ENCODE assay signal across 8 mouse cellular contexts in genomic region chr7:19443344-19443743, GRCm38 (mm10). TPM values are rescaled to one million over a fixed set of nuclear protein-coding genes. Genes with fewer than 3 reads are reported as not detected.
DNase-seq lines count a peak whose midpoint lies in the region; ATAC-seq and TF ChIP-seq lines count a peak whose summit lies in the region.

No protein-coding gene starts in this region.

- no peak for TF ChIP-seq POLR2A in bone marrow, adult 2 months (IDR thresholded peaks at IDR 0.05; ENCODE audit: borderline replicate concordance, control insufficient read depth, low read depth, low read length)

- TF ChIP-seq EP300 in liver, postnatal 0 days (IDR thresholded peaks at IDR 0.05; ENCODE audit: low read depth), result no peak
- TF ChIP-seq EP300 in stomach, postnatal 0 days (optimal IDR thresholded peaks at IDR 0.05), result no peak

- DNase-seq in CD4-positive, CD25-positive, alpha-beta regulatory T cell, adult 2 months (ENCODE audit: low read depth, low spot score), result peak; percentile 81
- peak; percentile 58 for DNase-seq in embryonic facial prominence, embryonic 14.5 days (ENCODE audit: low spot score)
- peak; percentile 87 to 94 for DNase-seq in heart, postnatal 14 days
- DNase-seq in kidney, postnatal 25 days, result peak; percentile 74 to 94
- DNase-seq in liver, postnatal 0 days, result peak; percentile 84
- peak; percentile 78 for DNase-seq in stomach, postnatal 0 days (ENCODE audit: low spot score)

- H3K4me2 ChIP-seq in embryonic facial prominence, embryonic 14.5 days (ENCODE audit: low read depth, low read length), result no peak overlapping the region
- H3K4me2 ChIP-seq in liver, postnatal 0 days (ENCODE audit: low read depth, low read length), result no peak overlapping the region
- H3K4me2 ChIP-seq in neural tube, embryonic 13.5 days, result no peak overlapping the region
- no peak overlapping the region for H3K4me2 ChIP-seq in stomach, postnatal 0 days (replicated peaks; ENCODE audit: low read depth)

- H3K4me3 ChIP-seq in bone marrow, adult 2 months (replicated peaks; ENCODE audit: control insufficient read depth, low read depth, low read length), result no peak overlapping the region
- no peak overlapping the region for H3K4me3 ChIP-seq in embryonic facial prominence, embryonic 14.5 days (ENCODE audit: low read depth, low read length)
- no peak overlapping the region for H3K4me3 ChIP-seq in liver, postnatal 0 days (ENCODE audit: low read depth, low read length)
- H3K4me3 ChIP-seq in neural tube, embryonic 13.5 days, result no peak overlapping the region
- H3K4me3 ChIP-seq in stomach, postnatal 0 days (ENCODE audit: low read depth, low read length), result no peak overlapping the region

- 55% methylated on average over 3 of the region's 3 CpGs for WGBS in bone marrow, adult 2 months
- WGBS in embryonic facial prominence, embryonic 14.5 days, result 32% methylated on average over 3 of the region's 3 CpGs
- WGBS in liver, postnatal 0 days (ENCODE audit: insufficient replicate concordance), result 40% methylated on average over 3 of the region's 3 CpGs
- 49% methylated on average over 3 of the region's 3 CpGs for WGBS in neural tube, embryonic 13.5 days
- 39% methylated on average over 3 of the region's 3 CpGs for WGBS in stomach, postnatal 0 days

- no peak overlapping the region for H3K27ac ChIP-seq in bone marrow, adult 2 months (ENCODE audit: control insufficient read depth, insufficient read depth, low read depth, low read length, poor library complexity)
- H3K27ac ChIP-seq in embryonic facial prominence, embryonic 14.5 days (replicated peaks; ENCODE audit: low read depth, low read length), result no peak overlapping the region
- H3K27ac ChIP-seq in liver, postnatal 0 days (ENCODE audit: low read depth), result no peak overlapping the region
- no peak overlapping the region for H3K27ac ChIP-seq in neural tube, embryonic 13.5 days (replicated peaks)
- no peak overlapping the region for H3K27ac ChIP-seq in stomach, postnatal 0 days (replicated peaks)

- H3K27me3 ChIP-seq in embryonic facial prominence, embryonic 14.5 days (replicated peaks; ENCODE audit: control insufficient read depth, insufficient read depth, low read length), result no peaks in the 10 kb centered on the region
- no peaks in the 10 kb centered on the region for H3K27me3 ChIP-seq in liver, postnatal 0 days (ENCODE audit: insufficient read depth, low read length)
- H3K27me3 ChIP-seq in neural tube, embryonic 13.5 days, result no peaks in the 10 kb centered on the region
- H3K27me3 ChIP-seq in stomach, postnatal 0 days (ENCODE audit: control insufficient read depth, insufficient read depth, low read length), result no peaks in the 10 kb centered on the region

- peak; percentile 85 for TF ChIP-seq CTCF in bone marrow, adult 2 months (IDR thresholded peaks at IDR 0.05; ENCODE audit: control insufficient read depth, insufficient read depth, low read length)
- TF ChIP-seq CTCF in liver, postnatal 0 days (IDR thresholded peaks at IDR 0.05; ENCODE audit: low read depth), result peak; percentile 93
- peak; percentile 92 for TF ChIP-seq CTCF in stomach, postnatal 0 days (IDR thresholded peaks at IDR 0.05; ENCODE audit: low read depth)

- peaks cover 80% of the 10 kb centered on the region for H3K36me3 ChIP-seq in embryonic facial prominence, embryonic 14.5 days (ENCODE audit: control insufficient read depth, insufficient read depth, low read length)
- peaks cover 35% of the 10 kb centered on the region for H3K36me3 ChIP-seq in liver, postnatal 0 days (replicated peaks; ENCODE audit: insufficient read depth, low read length)
- peaks cover 87% of the 10 kb centered on the region for H3K36me3 ChIP-seq in neural tube, embryonic 13.5 days
- peaks cover 23% of the 10 kb centered on the region for H3K36me3 ChIP-seq in stomach, postnatal 0 days (ENCODE audit: control insufficient read depth, insufficient read depth, low read length)

- peak; percentile 38 for ATAC-seq in embryonic facial prominence, embryonic 14.5 days (ENCODE audit: low read depth)
- peak; percentile 41; the same call in 1 of the 2 replicates for ATAC-seq in liver, postnatal 0 days
- ATAC-seq in neural tube, embryonic 13.5 days (ENCODE audit: low read depth), result peak; percentile 17; the same call in 1 of the 2 replicates
- peak; percentile 16; the same call in 1 of the 2 replicates for ATAC-seq in stomach, postnatal 0 days (ENCODE audit: low FRiP score, low TSS enrichment)

- H3K4me1 ChIP-seq in bone marrow, adult 2 months (ENCODE audit: control insufficient read depth, insufficient read depth, low read length), result no peaks in the 10 kb centered on the region
- no peaks in the 10 kb centered on the region for H3K4me1 ChIP-seq in embryonic facial prominence, embryonic 14.5 days (ENCODE audit: control insufficient read depth, insufficient read depth, low read length)
- H3K4me1 ChIP-seq in liver, postnatal 0 days (ENCODE audit: insufficient read depth), result no peaks in the 10 kb centered on the region
- H3K4me1 ChIP-seq in neural tube, embryonic 13.5 days (replicated peaks), result no peaks in the 10 kb centered on the region
- H3K4me1 ChIP-seq in stomach, postnatal 0 days (replicated peaks; ENCODE audit: control insufficient read depth, insufficient read depth), result no peaks in the 10 kb centered on the region

- no peaks in the 10 kb centered on the region for H3K9me3 ChIP-seq in embryonic facial prominence, embryonic 14.5 days (ENCODE audit: control insufficient read depth, low read length)
- no peaks in the 10 kb centered on the region for H3K9me3 ChIP-seq in liver, postnatal 0 days (ENCODE audit: low read length)
- no peaks in the 10 kb centered on the region for H3K9me3 ChIP-seq in neural tube, embryonic 13.5 days
- H3K9me3 ChIP-seq in stomach, postnatal 0 days (ENCODE audit: control insufficient read depth, low read length), result no peaks in the 10 kb centered on the region

- intact Hi-C loops in heart, postnatal 14 days (cut with DNase I), result loop anchor here (2.0 to 5.0 kb wide), 4 partner anchors 27 to 149 kb away; no protein-coding TSS in a partner anchor

- no peak overlapping the region for H3K9ac ChIP-seq in embryonic facial prominence, embryonic 14.5 days (ENCODE audit: low read depth, low read length)
- H3K9ac ChIP-seq in liver, postnatal 0 days (replicated peaks), result no peak overlapping the region
- H3K9ac ChIP-seq in neural tube, embryonic 13.5 days, result no peak overlapping the region
- H3K9ac ChIP-seq in stomach, postnatal 0 days (ENCODE audit: low read length), result no peak overlapping the region

RNA-seq across cellular contexts. Expression of gene Mark4, which starts 15.3 kb away (rescaled TPM):
- polyA plus RNA-seq in bone marrow, adult 2 months (2011; ENCODE audit: insufficient read depth, insufficient read length, low replicate concordance, missing spikeins), result 10.1 and 14.6 TPM in 2 replicates
- polyA plus RNA-seq in embryonic facial prominence, embryonic 14.5 days (2014; fragmentation: Nextera tagmentation; extraction: Ambion mirVana), result 10.5 and 10.9 TPM in 2 replicates
- 10 to 100 TPM; 23.3 to 25.0 TPM for total RNA-seq in heart, postnatal 14 days (2021)
- polyA plus RNA-seq in liver, postnatal 0 days (2015; fragmentation: Nextera tagmentation; extraction: Ambion mirVana), result 1.8 and 2.0 TPM in 2 replicates
- polyA plus RNA-seq in neural tube, embryonic 13.5 days (2015; fragmentation: Nextera tagmentation; extraction: Ambion mirVana), result 14.9 and 16.1 TPM in 2 replicates
- polyA plus RNA-seq in stomach, postnatal 0 days (2015; fragmentation: Nextera tagmentation; extraction: Ambion mirVana), result 5.2 and 5.3 TPM in 2 replicates

RNA-seq across cellular contexts. Expression of gene Exoc3l2, which starts 19.8 kb away (rescaled TPM):
- polyA plus RNA-seq in bone marrow, adult 2 months (2011; ENCODE audit: insufficient read depth, insufficient read length, low replicate concordance, missing spikeins), result 4.2 and 10.3 TPM in 2 replicates
- 1.4 and 1.7 TPM in 2 replicates for polyA plus RNA-seq in embryonic facial prominence, embryonic 14.5 days (2014; fragmentation: Nextera tagmentation; extraction: Ambion mirVana)
- total RNA-seq in heart, postnatal 14 days (2021), result 1 to 10 TPM in 1 of 2 experiments, under 1 TPM in 1; 0.79 to 1.1 TPM
- polyA plus RNA-seq in liver, postnatal 0 days (2015; fragmentation: Nextera tagmentation; extraction: Ambion mirVana), result 1.1 and 1.7 TPM in 2 replicates
- polyA plus RNA-seq in neural tube, embryonic 13.5 days (2015; fragmentation: Nextera tagmentation; extraction: Ambion mirVana), result 0.32 and 0.52 TPM in 2 replicates
- polyA plus RNA-seq in stomach, postnatal 0 days (2015; fragmentation: Nextera tagmentation; extraction: Ambion mirVana), result 0.97 and 1.1 TPM in 2 replicates

RNA-seq across cellular contexts. Expression of gene Ckm, which starts 38.8 kb away (rescaled TPM):
- polyA plus RNA-seq in bone marrow, adult 2 months (2011; ENCODE audit: insufficient read depth, insufficient read length, low replicate concordance, missing spikeins), result 25.1 and 31.8 TPM in 2 replicates
- polyA plus RNA-seq in embryonic facial prominence, embryonic 14.5 days (2014; fragmentation: Nextera tagmentation; extraction: Ambion mirVana), result 348 and 732 TPM in 2 replicates
- 1,000 to 10,000 TPM; 3,946 to 4,137 TPM for total RNA-seq in heart, postnatal 14 days (2021)
- 5.3 and 94.1 TPM in 2 replicates for polyA plus RNA-seq in liver, postnatal 0 days (2015; fragmentation: Nextera tagmentation; extraction: Ambion mirVana)
- polyA plus RNA-seq in neural tube, embryonic 13.5 days (2015; fragmentation: Nextera tagmentation; extraction: Ambion mirVana), result 1.1 and 1.3 TPM in 2 replicates
- 42.1 and 43.6 TPM in 2 replicates for polyA plus RNA-seq in stomach, postnatal 0 days (2015; fragmentation: Nextera tagmentation; extraction: Ambion mirVana)

RNA-seq across cellular contexts. Expression of gene Klc3, which starts 39.4 kb away (rescaled TPM):
- polyA plus RNA-seq in bone marrow, adult 2 months (2011; ENCODE audit: insufficient read depth, insufficient read length, low replicate concordance, missing spikeins), result 1.6 and 1.9 TPM in 2 replicates
- 10.2 and 15.3 TPM in 2 replicates for polyA plus RNA-seq in embryonic facial prominence, embryonic 14.5 days (2014; fragmentation: Nextera tagmentation; extraction: Ambion mirVana)
- under 1 TPM; 0.45 to 0.63 TPM for total RNA-seq in heart, postnatal 14 days (2021)
- polyA plus RNA-seq in liver, postnatal 0 days (2015; fragmentation: Nextera tagmentation; extraction: Ambion mirVana), result 0.12 and 0.32 TPM in 2 replicates
- polyA plus RNA-seq in neural tube, embryonic 13.5 days (2015; fragmentation: Nextera tagmentation; extraction: Ambion mirVana), result 4.0 and 5.3 TPM in 2 replicates
- 24.3 and 26.5 TPM in 2 replicates for polyA plus RNA-seq in stomach, postnatal 0 days (2015; fragmentation: Nextera tagmentation; extraction: Ambion mirVana)
